Mouse (Mus musculus): Measurements from ENCODE around the gene Bzw1. TPM values are rescaled to one million over a fixed set of nuclear protein-coding genes. Genes with fewer than 3 reads are reported as not detected.

The Bzw1 gene
- polyA plus RNA-seq, 1 experiment from 2014 or later = 261 TPM

Other genes with a start within 250 kb of the Bzw1 start
- gene Aox4, start 182.5 kb upstream of the Bzw1 start, polyA plus RNA-seq (2016; fragmentation: Nextera tagmentation; extraction: Ambion mirVana) = 0.14 and 0.27 TPM in 2 replicates
- gene Aox2, start 114.6 kb upstream of the Bzw1 start, polyA plus RNA-seq (2016; fragmentation: Nextera tagmentation; extraction: Ambion mirVana) = not detected in 2 replicates
- 144 TPM in 2 replicates for gene Clk1, start 31.2 kb downstream of the Bzw1 start, polyA plus RNA-seq (2016; fragmentation: Nextera tagmentation; extraction: Ambion mirVana)
- 29.0 and 29.2 TPM in 2 replicates for gene Nif3l1, start 52.3 kb downstream of the Bzw1 start, polyA plus RNA-seq (2016; fragmentation: Nextera tagmentation; extraction: Ambion mirVana)
- gene Ppil3, start 52.6 kb downstream of the Bzw1 start, polyA plus RNA-seq (2016; fragmentation: Nextera tagmentation; extraction: Ambion mirVana) = 32.9 and 34.2 TPM in 2 replicates
- 26.6 and 27.0 TPM in 2 replicates for gene Orc2, start 112.2 kb downstream of the Bzw1 start, polyA plus RNA-seq (2016; fragmentation: Nextera tagmentation; extraction: Ambion mirVana)
- gene Fam126b, start 193.4 kb downstream of the Bzw1 start, polyA plus RNA-seq (2016; fragmentation: Nextera tagmentation; extraction: Ambion mirVana) = 4.5 and 4.9 TPM in 2 replicates
- 220 and 223 TPM in 2 replicates for gene Ndufb3, start 193.5 kb downstream of the Bzw1 start, polyA plus RNA-seq (2016; fragmentation: Nextera tagmentation; extraction: Ambion mirVana)

All from heart, embryonic 12.5 days (tissue).